In the genomic region with DNA sequence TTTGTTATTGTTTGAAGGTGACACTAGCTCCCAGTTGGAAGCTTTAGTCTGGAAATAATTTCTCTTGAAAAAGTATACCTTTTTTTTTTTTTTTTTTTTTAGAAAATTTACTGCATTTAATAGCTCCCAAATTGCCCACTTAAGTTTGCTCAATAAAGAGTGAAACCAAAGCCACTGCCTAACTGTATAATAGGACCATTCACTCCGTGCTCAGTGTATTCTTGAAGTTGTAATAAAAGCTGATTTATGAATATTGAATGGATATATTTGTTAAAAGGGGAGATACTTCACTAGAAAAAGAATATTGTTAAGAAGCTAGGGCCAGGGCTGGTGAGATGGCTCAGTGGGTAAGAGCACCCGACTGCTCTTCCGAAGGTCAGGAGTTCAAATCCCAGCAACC, we compare ENCODE assay signal across 24 mouse cellular contexts. TPM values are rescaled to one million over a fixed set of nuclear protein-coding genes. Genes with fewer than 3 reads are reported as not detected.
DNase-seq lines count a peak whose midpoint lies in the region; ATAC-seq and TF ChIP-seq lines count a peak whose summit lies in the region.
"Had no signal": no experiment of that assay in that cellular context is flagged by ENCODE, and none has a peak within 500 bp of the region (broad histone marks: within the 10 kb centered on the region; RNA-seq: fewer than 3 reads in every experiment).

No protein-coding gene starts in this region.

- H3K4me3 ChIP-seq in gastrocnemius, adult 2 months = no peak overlapping the region
- no peak overlapping the region for H3K4me3 ChIP-seq in spleen, adult 2 months (ENCODE audit: extremely low read depth, insufficient read depth, insufficient read length)
- no peak overlapping the region for H3K4me3 ChIP-seq in liver, embryonic 14.5 days (ENCODE audit: insufficient read depth in 1 of 2, low read depth in 2 of 2, low read length in 2 of 2)
- H3K4me3 ChIP-seq: heart, embryonic 10.5 days; midbrain, embryonic 15.5 days had no signal

- no peaks in the 10 kb centered on the region for H3K27me3 ChIP-seq in spleen, adult 2 months (ENCODE audit: control insufficient read depth, insufficient read depth, low read length)
- H3K27me3 ChIP-seq in liver, embryonic 14.5 days (ENCODE audit: control insufficient read depth, insufficient read depth, low read length) = no peaks in the 10 kb centered on the region
- H3K27me3 ChIP-seq: midbrain, embryonic 15.5 days had no signal

- no peaks in the 10 kb centered on the region for H3K9me3 ChIP-seq in liver, embryonic 14.5 days (ENCODE audit: control insufficient read depth, low read length)
- H3K9me3 ChIP-seq: heart, embryonic 10.5 days; midbrain, embryonic 15.5 days had no signal

- no peak overlapping the region; the same call in 1 of the 2 replicates for H3K9ac ChIP-seq in liver, embryonic 14.5 days (replicated peaks)
- H3K9ac ChIP-seq: midbrain, embryonic 15.5 days had no signal

- WGBS in spleen, adult 2 months = 82% methylated on average over 3 of the region's 3 CpGs
- WGBS in liver, embryonic 14.5 days (ENCODE audit: insufficient replicate concordance) = 88% methylated on average over 3 of the region's 3 CpGs

- peak overlapping the region; percentile 56; the same call in 1 of the 2 replicates for H3K27ac ChIP-seq in gastrocnemius, adult 2 months
- 0 out of 2 replicates have a peak overlapping the region, but pooled peaks have one; percentile 38 for H3K27ac ChIP-seq in spleen, adult 2 months (ENCODE audit: insufficient read depth, low read length)
- H3K27ac ChIP-seq in liver, embryonic 14.5 days = peak overlapping the region; percentile 85
- H3K27ac ChIP-seq: midbrain, embryonic 15.5 days had no signal

- no peak for ATAC-seq in liver, embryonic 14.5 days (ENCODE audit: insufficient read depth)
- ATAC-seq: hindbrain, embryonic 16.5 days had no signal

- no peak for TF ChIP-seq EP300 in liver, embryonic 14.5 days (IDR thresholded peaks at IDR 0.05; ENCODE audit: low read depth)

- TF ChIP-seq POLR2A in spleen, adult 2 months (IDR thresholded peaks at IDR 0.05; ENCODE audit: low read depth, low read length) = no peak

- intact Hi-C loops in gastrocnemius, adult 2 months (cut with DNase I) = loop anchor here (5.0 kb wide), 1 partner anchor 45 kb away; no protein-coding TSS in a partner anchor

- no peaks in the 10 kb centered on the region for H3K36me3 ChIP-seq in spleen, adult 2 months (ENCODE audit: control insufficient read depth, insufficient read depth, low read length)
- H3K36me3 ChIP-seq in liver, embryonic 14.5 days (replicated peaks; ENCODE audit: control insufficient read depth, insufficient read depth, low read depth) = no peaks in the 10 kb centered on the region
- H3K36me3 ChIP-seq: heart, embryonic 10.5 days; midbrain, embryonic 15.5 days had no signal

- no peak for DNase-seq in gastrocnemius, adult 2 months
- DNase-seq in gastrocnemius, postnatal 10 days = no peak
- no peak for DNase-seq in spleen, adult 2 months (ENCODE audit: low read depth in 1 of 2, low spot score in 2 of 2)
- no peak for DNase-seq in spleen, adult 12 weeks (ENCODE audit: low spot score)
- DNase-seq in liver, embryonic 14.5 days (ENCODE audit: low read depth in 3 of 3, low spot score in 3 of 3) = no peak
- no peak for DNase-seq in frontal cortex, postnatal 14 days (ENCODE audit: low spot score in 2 of 2)
- DNase-seq in testis, postnatal 10 days (ENCODE audit: low spot score) = no peak
- no peak for DNase-seq in right cerebral cortex, postnatal 25 days
- DNase-seq: adrenal gland, adult 8-10 months; cerebellum, adult 11-12 months; gastrocnemius, postnatal 36 days; heart, postnatal 14 days; kidney, adult 8-10 months had no signal

- peak overlapping the region; percentile 79 for H3K4me2 ChIP-seq in liver, embryonic 14.5 days (ENCODE audit: low read depth)
- H3K4me2 ChIP-seq: midbrain, embryonic 15.5 days had no signal

- TF ChIP-seq CTCF in gastrocnemius, adult 2 months (IDR thresholded peaks at IDR 0.05) = no peak
- TF ChIP-seq CTCF in spleen, adult 2 months (IDR thresholded peaks at IDR 0.05; ENCODE audit: extremely low read depth, insufficient read depth, insufficient read length, insufficient replicate concordance) = no peak
- no peak for TF ChIP-seq CTCF in liver, embryonic 14.5 days (IDR thresholded peaks at IDR 0.05; ENCODE audit: low read depth)

- H3K4me1 ChIP-seq in spleen, adult 2 months (ENCODE audit: control insufficient read depth, insufficient read depth, insufficient read length) = peaks cover 46% of the 10 kb centered on the region
- H3K4me1 ChIP-seq in liver, embryonic 14.5 days (replicated peaks; ENCODE audit: control insufficient read depth in 2 of 2, insufficient read depth in 2 of 2, low read length in 1 of 2) = peaks cover 65 to 67% of the 10 kb centered on the region in 2 experiments

RNA-seq across cellular contexts. Expression of a gene that starts 8.4 kb away (rescaled TPM):
- total RNA-seq in gastrocnemius, adult 2 months (2021) = 1 to 10 TPM; 7.6 to 9.1 TPM
- 10 to 100 TPM; 14.2 to 19.7 TPM for total RNA-seq in gastrocnemius, postnatal 10 days (2021)
- polyA plus RNA-seq in spleen, adult 2 months (2012; rRNA removed) = 57.9 and 62.6 TPM in 2 replicates
- polyA plus RNA-seq in liver, embryonic 14.5 days (2012; rRNA removed) = 19.3 and 21.7 TPM in 2 replicates
- 7.5 and 9.9 TPM in 2 replicates for polyA plus RNA-seq in liver, embryonic 14.5 days (2014; fragmentation: Nextera tagmentation; extraction: Ambion mirVana)

RNA-seq across cellular contexts. Expression of a gene that starts 58.7 kb away (rescaled TPM):
- total RNA-seq in gastrocnemius, adult 2 months (2021) = not detected
- total RNA-seq in gastrocnemius, postnatal 10 days (2021) = not detected
- not detected in 2 replicates for polyA plus RNA-seq in spleen, adult 2 months (2012; rRNA removed)
- polyA plus RNA-seq in liver, embryonic 14.5 days (2012; rRNA removed) = not detected in 2 replicates
- polyA plus RNA-seq in liver, embryonic 14.5 days (2014; fragmentation: Nextera tagmentation; extraction: Ambion mirVana) = not detected in 2 replicates
- total RNA-seq: gastrocnemius, postnatal 36 days; heart, postnatal 14 days; layer of hippocampus, postnatal 14 days; left cerebral cortex, postnatal 36 days; megakaryocyte progenitor cell, adult 5-6 weeks had no signal
- polyA plus RNA-seq: brain, embryonic 14.5 days; embryonic facial prominence, embryonic 14.5 days; forebrain, embryonic 11.5 days; frontal cortex, adult 2 months; heart, embryonic 10.5 days; lung, embryonic 16.5 days had no signal
